Mouse (Mus musculus): ENCODE data around the gene Myof. TPM values are rescaled to one million over a fixed set of nuclear protein-coding genes. Genes with fewer than 3 reads are reported as not detected.

The Myof gene
- polyA plus RNA-seq, 1 experiment from 2014 or later: 467 TPM

DNA sequence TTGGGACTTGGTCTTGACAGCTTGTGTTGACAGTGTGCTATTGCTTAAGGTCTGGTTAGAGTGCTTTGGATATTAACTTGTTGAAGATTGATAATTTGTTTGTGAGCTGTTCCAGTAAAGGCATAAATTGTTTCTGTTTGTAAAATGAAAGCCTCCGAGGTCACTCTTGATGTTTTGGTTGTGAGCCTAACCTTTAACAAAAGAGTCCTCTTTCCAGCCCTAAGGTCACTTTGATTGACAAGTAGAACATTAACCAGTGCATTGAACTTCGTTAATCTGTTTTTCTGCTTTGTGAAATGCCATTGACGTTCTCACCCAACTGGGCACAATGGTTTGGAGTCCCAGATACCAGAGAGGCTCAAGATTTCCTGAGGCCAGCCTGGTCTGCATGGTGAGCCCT lies 175.8 kb downstream of the Myof start:
- no peak for ATAC-seq
- no peak for TF ChIP-seq CTCF (IDR thresholded peaks at IDR 0.05)
- ChIA-PET CTCF (interaction anchor here (1.1 to 1.7 kb wide), 2 partner anchors 13 to 14 kb away, joined by 3 read pairs; no protein-coding TSS in a partner anchor), POLR2A (no interaction called here)
- no peak for DNase-seq (ENCODE audit: low read depth, low spot score)
- in situ Hi-C loops (cut with MboI; ENCODE audit: low pct_unique_long_range_greater_than_20kb): no loop called here
- no peaks in the 10 kb centered on the region for H3K27me3 ChIP-seq

DNA sequence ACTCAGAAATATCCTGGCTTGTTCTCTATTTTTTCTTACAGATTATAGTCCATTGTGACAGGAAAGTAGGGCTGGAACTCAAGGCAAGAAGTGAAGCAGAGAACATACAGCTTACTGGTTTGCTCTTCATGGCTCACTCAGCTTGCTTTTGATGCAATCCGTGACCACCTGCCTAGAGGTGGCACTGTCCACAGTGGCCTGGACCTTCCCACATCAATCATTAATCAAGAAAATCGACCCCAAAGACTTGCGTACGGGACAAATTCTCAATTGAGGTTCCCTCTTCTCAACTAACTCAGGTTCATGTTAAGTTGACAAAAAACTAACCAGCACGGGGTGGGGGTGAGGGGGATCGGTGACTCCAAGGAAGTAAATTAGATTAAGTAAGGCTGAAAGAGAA lies 176.4 kb downstream of the Myof start:
- H3K27me3 ChIP-seq: no peaks in the 10 kb centered on the region
- DNase-seq (ENCODE audit: low read depth, low spot score) (no peak), ATAC-seq (no peak)
- no peak for TF ChIP-seq CTCF (IDR thresholded peaks at IDR 0.05)
- POLR2A ChIA-PET: no interaction called here
- CTCF ChIA-PET: interaction anchor here (1.1 to 1.7 kb wide), 2 partner anchors 13 to 14 kb away, joined by 3 read pairs; no protein-coding TSS in a partner anchor
- in situ Hi-C loops (cut with MboI; ENCODE audit: low pct_unique_long_range_greater_than_20kb): no loop called here

DNA sequence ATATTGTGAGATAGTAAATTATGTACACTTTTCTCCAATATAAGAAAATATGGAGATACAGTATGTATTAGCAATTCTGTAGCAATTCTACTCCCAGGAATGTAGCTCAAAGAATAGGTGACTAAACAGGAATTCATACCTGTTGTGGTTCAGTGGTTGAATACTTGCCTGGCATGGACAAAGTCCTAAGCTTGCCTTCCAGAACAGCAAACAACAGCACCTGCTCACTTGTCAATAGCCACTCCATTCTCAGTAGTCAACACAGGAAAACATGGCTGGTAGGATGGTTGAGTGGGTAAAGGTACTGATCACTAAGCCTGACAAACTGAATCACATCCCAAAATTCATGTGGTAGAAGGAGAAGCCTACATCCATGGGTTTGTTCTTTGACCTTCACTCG lies 182.2 kb downstream of the Myof start:
- TF ChIP-seq CTCF (IDR thresholded peaks at IDR 0.05): no peak
- H3K27me3 ChIP-seq: no peaks in the 10 kb centered on the region
- DNase-seq (ENCODE audit: low read depth, low spot score): no peak
- ATAC-seq: no peak
- in situ Hi-C loops (cut with MboI; ENCODE audit: low pct_unique_long_range_greater_than_20kb): no loop called here
- POLR2A ChIA-PET: interaction anchor here (0.5 to 0.6 kb wide), 2 partner anchors 16 to 88 kb away, joined by 3 read pairs; no protein-coding TSS in a partner anchor
- CTCF ChIA-PET: interaction anchor here (0.9 to 1.9 kb wide), 3 partner anchors 9 to 14 kb away, joined by 3 to 9 read pairs (median 4); no protein-coding TSS in a partner anchor

DNA sequence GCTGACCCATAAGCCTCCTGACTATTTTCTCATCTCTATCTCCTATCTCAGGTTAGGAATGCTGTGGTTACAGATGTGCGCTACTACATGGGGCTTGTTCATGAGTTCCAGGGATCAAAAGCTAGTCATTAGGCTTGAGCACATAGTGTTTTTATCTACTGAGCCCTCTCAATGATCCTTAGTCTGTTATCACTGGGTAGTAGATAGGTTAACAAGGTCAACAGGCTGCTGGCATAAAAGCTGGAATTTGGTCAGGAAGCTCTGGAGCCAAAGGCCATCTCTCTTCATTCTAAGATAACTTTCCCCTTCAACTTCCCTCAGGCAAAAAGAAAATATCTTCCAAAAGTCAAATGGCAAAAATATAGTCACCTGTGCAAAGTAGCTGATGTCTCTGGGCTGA lies 183.1 kb downstream of the Myof start:
- POLR2A ChIA-PET: no interaction called here
- no peaks in the 10 kb centered on the region for H3K27me3 ChIP-seq
- DNase-seq (ENCODE audit: low read depth, low spot score) (no peak), ATAC-seq (no peak)
- CTCF ChIA-PET: interaction anchor here (1.3 to 1.9 kb wide), 2 partner anchors 10 to 15 kb away, joined by 4 to 9 read pairs; no protein-coding TSS in a partner anchor
- in situ Hi-C loops (cut with MboI; ENCODE audit: low pct_unique_long_range_greater_than_20kb): no loop called here
- no peak for TF ChIP-seq CTCF (IDR thresholded peaks at IDR 0.05)

DNA sequence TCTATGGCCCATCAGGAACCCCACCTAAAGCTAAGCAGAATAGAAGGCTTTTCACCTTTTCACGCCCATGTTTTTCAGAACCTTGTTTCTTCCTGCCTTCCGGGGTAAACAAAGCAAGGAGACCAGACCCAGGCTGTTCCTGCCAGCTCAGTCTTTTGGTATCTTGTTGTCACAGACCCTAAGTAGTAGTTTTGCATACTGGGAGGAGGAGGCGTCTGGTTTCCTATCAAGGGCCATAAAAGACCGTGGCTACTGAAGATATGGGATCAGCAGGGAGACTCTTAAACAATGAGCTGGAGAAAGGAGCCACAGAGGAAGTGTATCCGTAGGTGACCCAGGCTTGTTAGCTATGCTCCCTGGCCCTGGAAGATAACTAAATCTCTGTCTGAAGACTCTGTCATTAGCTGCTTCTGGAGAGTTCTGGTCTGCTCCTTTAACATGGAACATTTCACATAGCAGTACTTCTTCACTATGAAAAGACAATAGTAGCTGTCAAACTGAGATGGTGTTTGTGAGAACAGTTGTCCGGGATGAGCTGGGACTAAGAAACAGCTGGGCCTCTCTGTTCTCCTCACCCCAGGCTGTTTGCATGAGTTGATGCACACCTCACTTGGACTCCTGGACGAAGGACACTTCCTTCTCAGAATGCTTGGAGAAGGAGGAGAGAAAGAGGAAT lies 184.8 kb downstream of the Myof start:
- DNase-seq (ENCODE audit: low read depth, low spot score): no peak
- POLR2A ChIA-PET: no interaction called here
- no peak for ATAC-seq
- in situ Hi-C loops (cut with MboI; ENCODE audit: low pct_unique_long_range_greater_than_20kb): no loop called here
- H3K27me3 ChIP-seq: no peaks in the 10 kb centered on the region
- CTCF ChIA-PET: interaction anchor here (1.0 to 2.7 kb wide), 6 partner anchors 10 to 155 kb away, joined by 3 to 11 read pairs (median 5); no protein-coding TSS in a partner anchor
- TF ChIP-seq CTCF (IDR thresholded peaks at IDR 0.05): no peak

DNA sequence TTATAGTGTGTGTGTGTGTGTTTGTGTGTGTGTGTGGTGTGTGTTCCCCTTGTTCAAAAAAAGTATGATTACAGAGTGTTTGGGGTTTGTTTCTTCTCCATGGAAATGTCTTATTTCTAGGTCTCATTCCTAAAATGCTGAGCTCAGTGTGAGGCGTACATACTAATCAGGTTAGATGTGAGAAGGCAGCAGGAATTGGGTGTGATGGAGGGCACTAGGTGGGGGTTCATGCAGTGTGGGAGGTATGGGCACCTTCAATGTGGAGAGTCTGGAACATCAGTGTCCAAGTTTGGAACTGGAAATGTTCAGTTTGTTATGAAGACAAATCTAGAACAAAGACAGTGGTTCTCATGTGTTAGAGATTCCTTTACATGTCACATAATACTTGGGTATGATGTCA lies 191.3 kb downstream of the Myof start:
- ChIA-PET CTCF (interaction anchor here (1.6 kb wide), 1 partner anchor 15 kb away, joined by 3 read pairs; no protein-coding TSS in a partner anchor), POLR2A (no interaction called here)
- DNase-seq (ENCODE audit: low read depth, low spot score) (no peak), ATAC-seq (no peak)
- in situ Hi-C loops (cut with MboI; ENCODE audit: low pct_unique_long_range_greater_than_20kb): no loop called here
- H3K27me3 ChIP-seq: peaks cover 4% of the 10 kb centered on the region
- no peak for TF ChIP-seq CTCF (IDR thresholded peaks at IDR 0.05)

DNA sequence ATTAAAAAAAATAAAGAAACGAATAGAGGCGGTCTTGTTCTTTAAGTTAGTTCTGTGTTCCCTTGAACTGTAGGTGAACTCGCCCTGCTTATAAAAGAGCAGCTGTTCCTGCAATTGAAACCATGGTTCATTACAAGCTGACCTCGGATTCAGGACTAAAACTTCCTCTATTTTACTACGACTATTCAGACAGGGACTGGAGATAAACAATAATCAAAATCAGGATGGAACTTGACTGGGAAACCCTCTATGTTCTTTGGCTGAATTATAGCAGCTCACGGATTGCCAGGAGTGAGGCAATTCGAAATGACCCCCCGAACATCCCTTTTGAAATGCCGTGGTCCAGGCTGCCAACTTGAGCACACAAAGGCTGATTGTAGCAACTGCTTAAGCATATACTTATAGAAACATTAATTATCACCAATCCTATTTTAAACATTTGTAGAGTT lies 191.8 kb downstream of the Myof start:
- ATAC-seq (no peak), DNase-seq (ENCODE audit: low read depth, low spot score) (no peak)
- no peak for TF ChIP-seq CTCF (IDR thresholded peaks at IDR 0.05)
- POLR2A ChIA-PET: no interaction called here
- in situ Hi-C loops (cut with MboI; ENCODE audit: low pct_unique_long_range_greater_than_20kb): no loop called here
- CTCF ChIA-PET: interaction anchor here (1.6 kb wide), 1 partner anchor 14 kb away, joined by 3 read pairs; no protein-coding TSS in a partner anchor
- H3K27me3 ChIP-seq: peaks cover 4% of the 10 kb centered on the region

Other genes with a start within 250 kb of the Myof start
- gene Cep55, start 11.4 kb upstream of the Myof start, polyA plus RNA-seq (2021): 24.5 TPM
- not detected for gene Ffar4, start 53.5 kb upstream of the Myof start, polyA plus RNA-seq (2021)
- gene Rbp4, start 81.7 kb upstream of the Myof start, polyA plus RNA-seq (2021): 2.1 TPM
- gene Pde6c, start 89.2 kb upstream of the Myof start, polyA plus RNA-seq (2021): not detected
- 20.4 TPM for gene Fra10ac1, start 180.6 kb upstream of the Myof start, polyA plus RNA-seq (2021)
- 0.04 TPM for gene Lgi1, start 221.0 kb upstream of the Myof start, polyA plus RNA-seq (2021)